Mouse (Mus musculus) ES-E14 (cell line): ENCODE data around the gene Hjurp.

ENCODE experiments used
- CHD2 ChIP-seq: IDR thresholded peaks from 2 replicates; pipeline ENCODE4 v1.6.1; 2014; ENCODE audit warnings: mild to moderate bottlenecking, low read depth, low read length, inconsistent platforms
- HCFC1 ChIP-seq: IDR thresholded peaks from 2 replicates; pipeline ENCODE4 v1.6.1; 2012; ENCODE audit warnings: low read length, inconsistent platforms, borderline replicate concordance; ENCODE audit not compliant: insufficient read depth
- MAFK ChIP-seq: IDR thresholded peaks from 2 replicates; pipeline ENCODE4 v1.6.1; 2014; ENCODE audit warnings: mild to moderate bottlenecking, low read depth, low read length, inconsistent platforms; ENCODE audit not compliant: insufficient read depth
- ZC3H11A ChIP-seq: IDR thresholded peaks from 2 replicates; pipeline ENCODE4 v1.6.1; 2012; ENCODE audit warnings: low read depth, mild to moderate bottlenecking, inconsistent platforms, low read length, borderline replicate concordance

GRCm38 (mm10) chr1:88225741-88226140 lies 51.7 kb downstream of the Hjurp start:
- TF ChIP-seq HCFC1 (no peak), MAFK (no peak), CHD2 (no peak), ZC3H11A (no peak)
